Mouse (Mus musculus): ENCODE results near the gene Ryk.

Ryk gene

GRCm38 (mm10) chr9:102834742-102835591 is at the start of gene Ryk:
Gene Ryk (plus strand): TSS chr9:102834917.
- peak; percentile 82 for DNase-seq (ENCODE audit: low spot score)

- DNase-seq (ENCODE audit: low spot score) = no peak
Observed at GRCm38 (mm10) chr9:102789491-102789890, 45.2 kb upstream of the Ryk start.

- DNase-seq (ENCODE audit: low spot score) = no peak
Observed at GRCm38 (mm10) chr9:102791845-102792244, 42.9 kb upstream of the Ryk start.

- DNase-seq (ENCODE audit: low spot score) = no peak
Observed at GRCm38 (mm10) chr9:102792836-102793235, 41.9 kb upstream of the Ryk start.

- DNase-seq (ENCODE audit: low spot score) = no peak
Observed at GRCm38 (mm10) chr9:102793286-102793809, 41.4 kb upstream of the Ryk start.

GRCm38 (mm10) chr9:102798406-102798805 is 36.3 kb upstream of the Ryk start:
- DNase-seq (ENCODE audit: low spot score) = no peak

GRCm38 (mm10) chr9:102806056-102806573 is 28.6 kb upstream of the Ryk start:
- no peak for DNase-seq (ENCODE audit: low spot score)

- no peak for DNase-seq (ENCODE audit: low spot score)
Observed at GRCm38 (mm10) chr9:102811192-102811591, 23.5 kb upstream of the Ryk start.

GRCm38 (mm10) chr9:102818228-102818627 is 16.5 kb upstream of the Ryk start:
- no peak for DNase-seq (ENCODE audit: low spot score)

GRCm38 (mm10) chr9:102828604-102829003 is 6.1 kb upstream of the Ryk start:
- no peak for DNase-seq (ENCODE audit: low spot score)

GRCm38 (mm10) chr9:102831541-102831940 is 3.2 kb upstream of the Ryk start:
- DNase-seq (ENCODE audit: low spot score) = no peak

- DNase-seq (ENCODE audit: low spot score) = no peak
Observed at GRCm38 (mm10) chr9:102834414-102834741, 339 bp upstream of the Ryk start.

GRCm38 (mm10) chr9:102836279-102836678 is 1.6 kb downstream of the Ryk start:
- DNase-seq (ENCODE audit: low spot score) = no peak

- DNase-seq (ENCODE audit: low spot score) = no peak
Observed at GRCm38 (mm10) chr9:102840792-102841778, 6.4 kb downstream of the Ryk start.

- no peak for DNase-seq (ENCODE audit: low spot score)
Observed at GRCm38 (mm10) chr9:102841832-102842231, 7.1 kb downstream of the Ryk start.

- DNase-seq (ENCODE audit: low spot score) = no peak
Observed at GRCm38 (mm10) chr9:102842498-102842897, 7.8 kb downstream of the Ryk start.

GRCm38 (mm10) chr9:102843577-102843976 is 8.9 kb downstream of the Ryk start:
- no peak for DNase-seq (ENCODE audit: low spot score)

- no peak for DNase-seq (ENCODE audit: low spot score)
Observed at GRCm38 (mm10) chr9:102845851-102846250, 11.1 kb downstream of the Ryk start.

- DNase-seq (ENCODE audit: low spot score) = no peak
Observed at GRCm38 (mm10) chr9:102846348-102846747, 11.6 kb downstream of the Ryk start.

- no peak for DNase-seq (ENCODE audit: low spot score)
Observed at GRCm38 (mm10) chr9:102852076-102853022, 17.6 kb downstream of the Ryk start.

- DNase-seq (ENCODE audit: low spot score) = no peak
Observed at GRCm38 (mm10) chr9:102857856-102858255, 23.1 kb downstream of the Ryk start.

Data from testis, postnatal 14 days (tissue).